Mouse (Mus musculus): ENCODE measurements at regions not wholly inside any gene's neighbourhood (a gene's known extent, or its start where the extent isn't known, plus 50 kb on each side); places are given as distances from the start of the nearest gene placed in this dataset.

DNA sequence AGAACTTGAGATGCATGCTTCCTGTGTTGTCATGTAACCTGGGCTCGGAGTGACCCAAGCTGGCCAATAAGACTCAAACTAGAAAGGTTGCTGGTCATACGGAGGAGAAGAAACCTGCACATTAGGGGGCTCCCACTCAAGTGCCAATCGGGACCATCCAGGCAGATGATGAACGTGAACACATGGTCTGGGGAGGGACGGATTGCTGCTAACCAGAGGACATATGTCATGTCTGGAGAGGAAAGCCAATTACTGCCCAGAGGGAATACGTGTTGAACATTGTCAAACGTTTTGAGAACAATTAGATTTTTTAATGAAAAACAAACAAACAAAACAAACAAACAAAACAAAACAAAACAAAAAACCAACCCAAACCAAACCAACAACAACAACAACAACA is 377.7 kb upstream of the Kazn start:
- intact Hi-C loops (cut with DNase I; ENCODE audit: low total_unique reads) = loop anchor here (5.0 kb wide), 1 partner anchor 265 kb away; no protein-coding TSS in a partner anchor
- DNase-seq = no peak

DNA sequence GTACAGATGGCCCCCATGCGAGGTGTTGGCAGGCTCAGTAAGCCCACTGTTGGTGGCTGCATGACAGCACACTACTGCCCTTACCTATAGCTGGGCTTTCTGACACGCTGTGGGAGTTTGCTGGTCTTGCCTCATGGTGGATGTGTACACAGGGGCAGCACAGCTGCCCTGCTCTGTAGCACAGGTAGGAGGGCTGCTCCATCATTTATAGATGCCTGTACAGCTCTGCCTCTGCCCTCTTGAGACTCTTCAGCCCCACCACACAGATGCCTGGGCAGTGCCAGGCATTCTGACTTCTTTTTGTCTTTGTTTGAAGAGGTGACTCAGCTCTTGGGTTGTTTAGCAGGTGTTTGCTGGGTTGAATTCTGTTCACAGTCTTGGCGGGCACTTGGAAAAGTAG is 365.9 kb upstream of the Kazn start:
- intact Hi-C loops (cut with DNase I; ENCODE audit: low total_unique reads) = no loop called here
- DNase-seq = no peak

DNA sequence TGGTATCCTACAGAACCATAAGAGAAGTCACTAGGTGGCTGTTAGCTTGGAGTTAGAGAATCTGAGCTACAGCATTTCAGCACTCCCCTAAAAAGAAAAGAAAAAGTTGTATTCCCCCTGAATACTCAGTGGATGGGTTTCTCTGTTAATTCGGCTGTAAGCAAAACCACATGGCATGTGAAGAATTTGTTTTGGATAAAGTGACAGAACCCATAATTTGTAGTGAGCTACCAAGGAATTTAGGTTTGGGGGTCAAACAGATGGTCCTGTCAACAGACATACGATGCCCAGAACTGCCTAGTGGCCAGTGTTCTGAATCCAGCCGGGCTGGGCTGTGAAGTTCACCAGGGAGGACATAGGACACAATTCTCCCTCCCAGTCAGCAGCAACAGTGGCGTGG is 358.0 kb upstream of the Kazn start:
- intact Hi-C loops (cut with DNase I; ENCODE audit: low total_unique reads) = no loop called here
- DNase-seq = no peak

DNA sequence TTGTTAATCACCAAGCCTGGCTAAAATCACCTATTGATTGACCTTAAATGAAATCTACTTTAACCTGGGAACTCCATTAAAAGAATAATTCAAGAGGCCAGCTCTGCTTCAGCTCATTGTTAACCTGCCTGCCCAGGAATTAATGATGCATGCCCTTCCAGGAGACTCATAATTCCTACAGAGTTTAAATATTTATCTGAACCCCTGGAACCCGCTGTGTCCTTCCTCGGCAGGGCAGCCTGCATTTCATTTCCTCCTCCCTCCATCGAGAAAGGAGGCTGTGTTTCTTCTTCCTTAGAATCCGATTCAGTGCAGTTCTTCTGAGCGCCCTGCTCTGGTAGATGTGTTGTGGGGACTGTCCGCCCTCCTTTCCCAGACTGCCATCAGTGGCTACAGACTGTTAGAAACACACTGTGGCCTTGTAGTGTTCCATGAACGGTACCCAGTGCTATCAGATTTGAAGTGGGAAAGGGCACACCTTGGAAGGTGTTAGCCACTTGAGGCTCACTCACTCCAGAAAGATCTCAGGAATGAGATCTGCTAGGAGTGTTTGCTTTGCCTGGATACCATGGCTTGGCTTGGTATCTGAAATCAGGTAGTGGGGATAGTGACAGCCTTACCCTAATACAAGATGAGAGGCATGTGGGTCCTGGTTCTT is 350.0 kb upstream of the Kazn start:
- no peak for DNase-seq
- intact Hi-C loops (cut with DNase I; ENCODE audit: low total_unique reads) = no loop called here

DNA sequence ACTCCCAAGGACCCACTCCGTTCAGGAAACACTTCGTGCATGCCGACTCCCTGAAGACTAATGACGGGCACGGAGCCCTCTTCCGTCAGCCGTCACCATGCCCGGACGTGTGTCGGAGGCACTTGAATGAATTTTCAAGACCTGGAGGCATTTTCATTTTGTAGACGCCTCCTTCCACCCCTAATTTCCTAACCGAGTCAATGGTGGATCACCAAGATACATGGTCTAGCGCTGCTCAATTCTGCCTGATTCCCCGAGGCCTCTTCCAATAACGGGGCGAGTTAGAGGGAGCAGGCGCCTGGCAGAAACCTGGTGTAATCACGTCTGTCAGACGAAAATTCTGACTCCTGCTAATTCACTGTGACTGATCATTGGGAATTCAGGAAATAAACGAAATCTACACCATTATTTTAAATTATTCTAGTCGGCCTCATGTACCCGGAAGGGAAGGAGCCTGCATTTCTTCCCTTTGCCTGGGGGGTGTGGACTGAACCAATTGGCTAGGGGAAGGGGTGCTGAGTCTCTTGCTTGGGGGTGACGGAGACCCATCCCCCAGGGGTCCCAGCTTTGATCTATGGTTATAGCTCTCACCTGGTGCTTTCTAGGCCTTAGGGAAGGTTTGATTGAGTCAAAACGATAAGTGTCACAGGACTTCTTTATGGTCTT is 349.4 kb upstream of the Kazn start:
- DNase-seq = no peak
- intact Hi-C loops (cut with DNase I; ENCODE audit: low total_unique reads) = no loop called here

DNA sequence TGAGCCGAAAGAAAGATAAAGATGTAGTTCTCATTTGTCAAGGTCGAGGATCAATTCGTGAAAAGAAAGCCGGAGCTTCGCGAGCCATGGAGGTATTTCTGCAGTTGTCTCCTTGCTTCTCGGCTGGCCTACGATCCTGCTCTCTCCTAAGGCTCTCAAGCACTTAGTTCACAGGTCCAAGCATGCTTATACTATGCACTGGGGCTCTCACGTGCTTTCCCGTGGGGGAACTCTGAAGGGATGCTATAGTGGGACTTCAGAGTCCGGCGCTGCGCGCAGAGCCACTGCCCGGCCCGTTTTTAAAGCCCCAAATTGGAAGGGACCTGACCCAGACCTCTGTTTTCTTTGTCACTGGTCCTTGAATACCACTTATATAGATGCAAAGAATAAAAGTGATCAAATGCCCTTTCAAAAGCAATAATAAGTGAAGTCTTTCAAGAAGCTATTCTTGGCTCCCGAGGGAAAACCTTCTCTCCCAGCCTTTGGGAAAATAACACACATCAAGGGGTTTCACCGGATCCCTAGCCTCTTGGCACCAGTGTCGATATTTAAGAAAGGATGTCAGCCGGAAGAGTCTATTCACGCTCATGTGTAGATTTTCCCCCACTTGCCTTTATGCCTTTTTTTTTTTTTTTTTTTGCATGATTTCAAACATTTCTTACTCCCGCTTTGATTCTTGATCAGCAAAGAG is 348.3 kb upstream of the Kazn start:
- intact Hi-C loops (cut with DNase I; ENCODE audit: low total_unique reads) = no loop called here
- DNase-seq = no peak

DNA sequence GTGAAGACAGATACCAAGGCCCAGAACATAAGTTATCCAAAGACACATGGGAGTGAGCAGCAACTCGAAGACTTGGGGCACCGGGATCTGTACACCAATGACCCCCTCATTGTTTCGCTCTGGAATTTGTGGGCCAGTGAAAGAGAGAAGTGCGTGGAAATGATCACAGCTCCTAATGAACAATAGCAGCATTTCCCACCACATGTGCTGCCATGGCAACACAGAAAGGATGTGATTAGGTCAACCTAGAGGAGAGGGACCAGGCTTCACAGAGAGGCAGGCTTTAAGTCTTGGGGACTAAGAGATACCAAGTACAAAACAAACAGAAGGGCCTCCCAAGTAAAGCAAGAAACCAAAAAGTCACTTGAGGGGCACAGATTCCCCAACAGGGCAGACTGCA is 339.3 kb upstream of the Kazn start:
- DNase-seq = no peak

DNA sequence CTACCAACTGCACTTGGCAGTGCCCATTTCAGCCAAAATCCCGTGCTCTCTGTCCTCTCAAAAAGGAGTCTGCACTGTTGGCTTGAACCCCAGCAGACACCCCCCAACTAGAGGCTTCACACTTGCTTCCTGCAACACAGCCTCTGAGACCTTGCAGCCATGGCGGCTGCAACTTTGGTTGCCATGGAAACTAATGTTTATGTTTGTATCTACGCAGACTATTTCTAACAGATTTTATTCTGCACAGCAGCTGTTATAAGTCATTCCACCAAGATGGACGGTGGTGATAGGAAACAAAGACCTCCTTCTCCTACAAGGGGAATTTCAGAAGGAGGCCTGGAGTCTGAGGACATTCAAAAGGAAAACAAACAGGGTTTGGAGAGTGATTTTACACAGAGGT is 338.3 kb upstream of the Kazn start:
- intact Hi-C loops (cut with DNase I; ENCODE audit: low total_unique reads) = no loop called here
- DNase-seq = no peak

More for the DNA sequence above, 339.3 kb upstream of the Kazn start:
- intact Hi-C loops (cut with DNase I; ENCODE audit: low total_unique reads) = no loop called here

DNA sequence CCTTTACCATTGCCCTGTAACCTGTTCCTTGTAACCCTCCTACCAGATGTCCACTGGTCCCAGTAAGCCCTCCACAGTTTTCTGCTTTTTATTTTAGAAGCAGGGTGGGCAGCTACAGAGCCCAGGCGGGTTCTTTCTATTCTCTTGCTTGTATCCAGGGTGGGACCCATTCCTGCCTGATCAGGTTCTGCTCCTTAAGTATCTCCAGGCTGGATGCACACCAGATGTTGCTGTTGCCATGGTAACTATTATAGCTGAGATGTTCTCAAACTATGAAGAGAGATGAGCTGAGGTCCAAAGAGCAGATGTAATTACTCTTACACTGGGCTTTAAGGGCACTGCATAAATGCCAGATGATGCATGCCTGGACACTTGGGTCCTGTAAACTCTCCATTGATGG is 335.3 kb upstream of the Kazn start:
- DNase-seq = no peak
- intact Hi-C loops (cut with DNase I; ENCODE audit: low total_unique reads) = no loop called here

DNA sequence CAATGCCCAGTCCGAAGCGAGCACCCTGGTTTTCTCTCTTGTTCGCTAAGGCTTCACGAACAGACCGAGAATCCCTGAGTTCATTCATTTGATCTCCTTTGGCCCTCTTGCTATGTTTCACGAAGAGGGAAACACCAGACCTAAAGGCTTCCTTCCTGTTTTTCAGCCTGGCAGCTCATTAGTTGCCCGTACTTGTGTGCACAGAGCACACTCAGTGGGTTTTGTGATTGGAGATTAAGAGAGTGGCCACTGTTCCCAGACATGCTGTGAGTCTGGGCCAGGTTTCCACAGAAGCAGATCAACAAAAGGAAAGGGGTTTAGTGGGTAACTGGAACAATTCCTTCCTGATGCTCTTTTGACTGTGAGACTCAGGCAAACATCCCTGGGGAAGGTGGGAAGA is 331.5 kb upstream of the Kazn start:
- intact Hi-C loops (cut with DNase I; ENCODE audit: low total_unique reads) = no loop called here
- no peak for DNase-seq

DNA sequence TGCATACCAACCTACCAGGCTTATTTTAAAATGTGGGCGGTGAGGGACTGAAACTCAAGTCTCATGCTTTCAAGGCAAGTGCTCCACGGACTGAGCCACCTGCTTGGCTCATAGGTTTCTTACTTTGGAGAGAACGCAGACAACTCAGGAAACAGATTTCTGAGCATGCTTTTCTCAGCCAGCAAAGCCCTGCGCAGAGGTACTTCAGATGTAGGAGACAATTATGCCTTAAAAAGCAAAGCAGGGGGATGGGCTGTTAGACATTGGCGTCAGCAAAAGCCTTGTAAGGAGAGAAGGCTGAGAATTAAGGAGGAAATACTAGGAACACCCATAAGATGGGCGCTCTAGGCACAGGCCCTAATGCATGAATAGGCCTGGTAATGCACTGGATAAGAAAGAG is 329.4 kb upstream of the Kazn start:
- intact Hi-C loops (cut with DNase I; ENCODE audit: low total_unique reads) = no loop called here
- DNase-seq = no peak

DNA sequence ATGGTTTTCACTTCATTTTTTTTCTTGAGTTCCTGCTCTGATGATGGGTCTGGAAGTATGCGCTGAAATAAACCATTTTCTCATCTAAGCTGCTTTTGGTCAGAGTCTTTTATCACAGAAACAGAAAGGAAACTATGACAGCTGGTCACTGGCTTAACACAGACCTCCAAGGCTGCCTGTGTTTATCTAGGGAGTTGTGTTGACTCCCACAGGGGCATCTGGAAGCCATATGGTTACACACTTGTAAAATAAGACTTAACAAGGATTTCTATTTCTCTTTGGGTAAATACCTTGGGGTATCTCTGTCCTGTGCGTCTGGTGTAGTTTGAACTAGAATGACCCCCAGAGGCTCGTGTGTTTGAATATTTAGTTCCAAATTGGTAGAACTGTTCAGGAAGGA is 315.5 kb upstream of the Kazn start:
- intact Hi-C loops (cut with DNase I; ENCODE audit: low total_unique reads) = no loop called here

DNA sequence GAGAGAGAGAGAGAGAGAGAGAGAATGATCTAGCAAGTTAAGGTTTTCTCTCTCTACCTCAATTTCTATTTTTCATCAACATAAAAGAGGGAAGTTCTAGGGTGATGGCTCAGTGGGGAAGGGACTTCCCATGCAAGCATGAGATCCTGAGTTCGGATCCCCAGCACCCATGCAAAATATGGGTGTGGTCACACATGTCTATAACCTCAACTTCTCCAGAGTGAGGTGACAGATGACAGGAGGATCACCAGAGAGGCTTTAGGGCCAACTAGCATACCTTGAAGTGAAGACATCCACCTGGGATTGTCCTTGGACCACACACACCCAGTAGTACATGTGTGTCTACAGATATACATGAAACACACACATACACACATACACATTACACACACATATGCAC is 306.7 kb upstream of the Kazn start:
- intact Hi-C loops (cut with DNase I; ENCODE audit: low total_unique reads) = no loop called here
- no peak for DNase-seq

More for the DNA sequence above, 315.5 kb upstream of the Kazn start:
- DNase-seq = no peak

DNA sequence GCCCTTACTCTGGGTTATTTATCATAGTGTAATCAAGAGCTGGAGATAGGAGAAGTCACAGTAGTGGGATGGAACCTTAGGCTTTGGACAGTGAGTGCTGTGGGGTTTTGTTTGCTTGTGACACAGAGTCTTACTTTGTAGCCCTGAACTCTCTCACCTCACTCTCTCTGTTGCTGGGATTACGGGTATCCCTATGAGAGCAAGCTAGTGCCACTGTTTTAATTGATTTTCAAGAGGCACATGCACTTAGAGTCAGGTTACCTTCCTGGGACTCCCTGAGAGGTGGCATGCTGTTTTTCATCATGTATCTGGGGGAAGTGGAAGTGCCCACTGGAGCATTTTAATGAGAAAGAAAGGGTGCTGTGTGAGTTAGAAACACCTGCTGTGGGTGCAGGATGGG is 306.0 kb upstream of the Kazn start:
- intact Hi-C loops (cut with DNase I; ENCODE audit: low total_unique reads) = no loop called here
- DNase-seq = no peak

DNA sequence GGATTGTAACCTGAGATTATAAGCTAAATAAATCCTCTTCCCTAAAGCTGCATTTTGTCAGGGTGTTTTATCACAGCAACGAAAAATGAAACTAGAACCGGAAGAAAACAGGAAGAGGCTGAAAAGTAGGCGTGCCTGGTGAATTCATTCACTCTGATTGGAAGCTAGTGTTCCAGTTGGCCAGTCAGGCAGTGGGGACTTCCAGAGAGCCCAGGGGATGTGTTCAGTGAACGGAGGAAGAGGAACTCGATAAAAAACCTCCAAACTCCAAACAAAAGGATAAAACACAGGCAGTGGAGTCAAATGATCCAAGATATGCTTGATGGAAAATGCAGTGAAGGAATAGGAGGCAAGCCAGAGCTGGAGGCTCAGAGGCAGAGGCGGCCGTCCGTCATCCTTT is 305.5 kb upstream of the Kazn start:
- peak; percentile 12 for DNase-seq
- intact Hi-C loops (cut with DNase I; ENCODE audit: low total_unique reads) = no loop called here

DNA sequence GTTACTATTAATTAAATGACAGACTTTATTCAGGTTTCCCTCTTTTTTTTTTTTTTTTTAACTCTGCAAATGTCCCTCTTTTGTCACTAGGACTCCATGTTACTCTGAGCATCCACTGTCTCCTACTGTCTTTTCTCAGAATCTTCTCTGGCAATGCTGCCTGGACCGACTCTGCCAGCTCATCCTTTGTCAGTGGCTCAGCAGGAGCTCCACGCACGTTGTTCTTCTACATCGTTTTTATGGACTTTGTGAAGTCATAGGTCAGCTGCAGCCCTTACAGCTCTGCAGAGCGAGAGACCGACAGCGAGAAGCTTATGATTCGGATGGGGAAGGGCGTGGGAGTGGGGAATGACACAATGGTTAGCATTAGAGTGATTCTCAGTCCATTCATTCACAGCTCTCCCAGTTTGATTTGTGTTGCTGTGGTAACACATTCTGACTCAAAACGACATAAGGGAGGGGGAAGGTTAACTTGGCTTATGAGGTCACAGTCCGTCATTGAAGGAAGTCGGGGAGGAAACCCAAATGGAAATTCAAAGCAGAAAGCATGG is 300.1 kb upstream of the Kazn start:
- no peak for DNase-seq
- intact Hi-C loops (cut with DNase I; ENCODE audit: low total_unique reads) = no loop called here

DNA sequence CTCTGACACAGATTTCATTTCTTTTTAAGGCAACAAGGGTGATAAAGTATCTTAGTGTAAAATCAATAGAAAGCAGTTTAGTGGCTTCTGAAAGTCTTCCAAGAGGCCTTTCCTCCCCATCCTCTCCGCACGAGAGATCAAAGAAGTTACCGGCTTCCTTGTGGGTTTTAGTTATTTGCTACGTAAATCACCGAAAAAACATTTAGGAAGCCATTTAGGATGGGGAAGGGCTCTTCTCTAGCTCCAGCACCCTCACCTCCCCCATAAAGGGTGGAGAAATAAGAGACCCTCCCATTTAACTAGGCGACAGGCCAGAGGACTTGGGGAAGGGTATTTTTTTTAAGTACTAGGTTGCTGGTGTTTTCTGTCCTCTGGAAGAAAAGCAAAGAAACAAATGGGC is 287.9 kb upstream of the Kazn start:
- intact Hi-C loops (cut with DNase I; ENCODE audit: low total_unique reads) = no loop called here
- no peak for DNase-seq

DNA sequence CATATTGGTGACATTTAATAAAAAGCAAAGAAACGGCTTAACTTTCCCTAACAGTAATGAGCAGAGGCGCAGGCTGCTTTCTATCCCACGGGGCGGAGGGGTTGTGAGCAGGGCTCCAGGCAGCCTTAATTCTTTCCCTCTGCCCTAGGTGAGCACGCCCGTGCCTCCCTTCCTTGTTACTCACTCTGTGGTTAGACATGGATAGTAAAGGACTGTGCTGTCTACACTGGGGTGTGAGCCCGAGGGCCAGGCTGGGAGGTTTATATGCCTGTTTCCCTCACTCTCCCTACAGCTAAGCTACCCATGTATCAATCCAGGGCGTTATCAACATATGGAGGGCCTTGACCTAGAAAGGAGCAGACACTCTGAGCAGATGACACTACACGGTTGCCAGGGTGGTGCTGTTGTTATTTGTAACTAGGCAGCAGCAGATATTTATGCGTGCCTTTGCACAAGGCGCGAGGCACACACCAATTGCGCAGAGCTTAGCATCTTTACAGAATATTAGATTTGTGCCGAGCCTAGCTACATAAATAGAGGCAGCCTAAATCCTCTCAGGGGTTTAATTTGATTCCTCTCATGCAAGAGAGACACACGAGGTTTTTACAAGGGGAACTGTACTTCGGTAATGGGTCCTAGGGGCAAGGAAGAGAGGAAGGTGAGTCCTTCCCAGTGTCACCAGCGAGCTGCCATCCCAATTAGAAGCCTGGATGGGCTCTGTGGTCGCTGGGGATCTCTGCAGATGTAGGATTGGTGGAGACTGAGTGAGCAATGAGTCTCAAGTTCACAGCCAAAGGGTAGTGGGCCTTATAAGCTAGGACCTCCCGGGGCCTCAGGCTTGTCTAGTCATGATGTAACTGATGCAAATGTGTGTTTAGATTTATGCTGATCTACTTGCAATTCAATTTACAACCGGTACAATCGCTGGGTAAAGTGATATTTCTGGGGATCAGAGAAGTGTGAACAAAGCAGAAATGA is 278.6 kb upstream of the Kazn start:
- DNase-seq = no peak
- intact Hi-C loops (cut with DNase I; ENCODE audit: low total_unique reads) = no loop called here

DNA sequence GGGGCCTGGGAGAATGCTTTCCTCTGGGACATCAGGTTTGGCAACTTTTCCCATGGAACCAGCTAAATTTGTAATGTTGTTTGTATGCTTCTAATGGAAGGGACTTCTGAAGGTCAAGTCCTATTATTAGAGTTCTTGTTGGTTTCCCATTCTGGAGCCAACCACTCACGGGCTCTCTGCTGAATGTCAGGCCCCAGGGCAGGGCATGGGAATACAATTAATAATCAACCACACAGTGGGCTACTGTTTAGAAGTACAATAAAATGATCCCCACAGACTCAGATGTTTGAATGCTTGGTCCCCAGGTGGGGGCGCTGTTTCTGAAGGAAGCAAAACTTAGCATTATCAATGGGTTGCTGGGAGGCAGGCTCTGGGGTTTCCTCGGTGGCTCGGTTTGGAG is 275.6 kb upstream of the Kazn start:
- intact Hi-C loops (cut with DNase I; ENCODE audit: low total_unique reads) = no loop called here
- DNase-seq = no peak

DNA sequence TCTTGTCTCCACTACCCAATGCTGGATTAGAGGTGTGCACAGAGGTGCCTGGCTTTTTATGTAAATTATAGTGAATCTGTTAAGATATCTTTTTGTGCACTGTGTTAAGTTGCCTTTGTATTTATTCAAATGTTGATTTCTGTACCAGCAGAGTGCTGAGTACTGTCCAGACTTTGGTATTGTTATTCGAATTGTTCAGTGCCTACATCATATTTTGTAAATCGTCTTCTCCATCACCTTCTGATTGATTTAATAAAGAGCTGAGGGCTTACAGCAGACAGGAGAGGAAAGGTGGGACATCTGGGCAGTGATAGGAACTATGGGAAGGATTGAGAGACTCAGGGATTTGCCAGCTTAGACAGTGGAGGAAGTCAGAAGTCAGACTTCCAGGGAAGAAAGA is 270.2 kb upstream of the Kazn start:
- intact Hi-C loops (cut with DNase I; ENCODE audit: low total_unique reads) = no loop called here
- no peak for DNase-seq

Measured in gastrocnemius, postnatal 14 days (tissue).